Mouse (Mus musculus): Measurements from ENCODE around the gene Sorbs2. TPM values are rescaled to one million over a fixed set of nuclear protein-coding genes. Genes with fewer than 3 reads are reported as not detected.

Sorbs2 gene
- total RNA-seq, 1 experiment, result 2.1 TPM

GRCm38 (mm10) chr8:45734071-45734470 is 226.5 kb downstream of the Sorbs2 start:
- no peak overlapping the region for H3K27ac ChIP-seq (ENCODE audit: insufficient read depth, low read depth, low read length, poor library complexity, severe bottlenecking)

GRCm38 (mm10) chr8:45737266-45737665 is 229.7 kb downstream of the Sorbs2 start:
- Histone ChIP-seq H3K9me3 (ENCODE audit: control insufficient read depth, insufficient read depth, low read depth, low read length) (no peaks in the 10 kb centered on the region), H3K9ac (ENCODE audit: insufficient read depth, low read depth, low read length, poor library complexity, severe bottlenecking) (no peak overlapping the region), H3K27ac (ENCODE audit: insufficient read depth, low read depth, low read length, poor library complexity, severe bottlenecking) (no peak overlapping the region), H3K36me3 (ENCODE audit: control insufficient read depth, insufficient read depth, low read length, poor library complexity, severe bottlenecking) (no peaks in the 10 kb centered on the region), H3K4me1 (ENCODE audit: control insufficient read depth in 2 of 2, insufficient read depth in 2 of 2, low read length in 2 of 2, poor library complexity in 1 of 2) (no peaks in the 10 kb centered on the region), H3K4me3 (ENCODE audit: insufficient read depth in 1 of 2, low read depth in 1 of 2, low read length in 2 of 2, poor library complexity in 1 of 2, severe bottlenecking in 1 of 2) (no peak overlapping the region)
- TF ChIP-seq MAFK (IDR thresholded peaks at IDR 0.05; ENCODE audit: insufficient read depth, low read depth, low read length) (no peak), HCFC1 (IDR thresholded peaks at IDR 0.05; ENCODE audit: borderline replicate concordance, insufficient read depth, low read length) (no peak), CHD2 (IDR thresholded peaks at IDR 0.05; ENCODE audit: low read depth, low read length) (no peak), ZC3H11A (IDR thresholded peaks at IDR 0.05; ENCODE audit: borderline replicate concordance, low read depth, low read length) (no peak), ZNF384 (IDR thresholded peaks at IDR 0.05; ENCODE audit: low read depth, low read length) (no peak)
- in situ Hi-C loops (cut with MboI; ENCODE audit: low sequenced_read_pairs in 2 of 2, unreplicated experiment in 2 of 2), result no loop called here
- no peak for DNase-seq (ENCODE audit: low read depth, low spot score)

More at GRCm38 (mm10) chr8:45734071-45734470, 226.5 kb downstream of the Sorbs2 start:
- no peaks in the 10 kb centered on the region for H3K9me3 ChIP-seq (ENCODE audit: control insufficient read depth, insufficient read depth, low read depth, low read length)
- H3K9ac ChIP-seq (ENCODE audit: insufficient read depth, low read depth, low read length, poor library complexity, severe bottlenecking), result no peak overlapping the region
- no peaks in the 10 kb centered on the region for H3K4me1 ChIP-seq (ENCODE audit: control insufficient read depth in 2 of 2, insufficient read depth in 2 of 2, low read length in 2 of 2, poor library complexity in 1 of 2)
- H3K4me3 ChIP-seq (ENCODE audit: insufficient read depth in 1 of 2, low read depth in 1 of 2, low read length in 2 of 2, poor library complexity in 1 of 2, severe bottlenecking in 1 of 2), result no peak overlapping the region
- H3K36me3 ChIP-seq (ENCODE audit: control insufficient read depth, insufficient read depth, low read length, poor library complexity, severe bottlenecking), result no peaks in the 10 kb centered on the region
- no peak for TF ChIP-seq MAFK (IDR thresholded peaks at IDR 0.05; ENCODE audit: insufficient read depth, low read depth, low read length)
- no peak for TF ChIP-seq HCFC1 (IDR thresholded peaks at IDR 0.05; ENCODE audit: borderline replicate concordance, insufficient read depth, low read length)
- TF ChIP-seq ZNF384 (IDR thresholded peaks at IDR 0.05; ENCODE audit: low read depth, low read length), result no peak
- no peak for TF ChIP-seq CHD2 (IDR thresholded peaks at IDR 0.05; ENCODE audit: low read depth, low read length)
- TF ChIP-seq ZC3H11A (IDR thresholded peaks at IDR 0.05; ENCODE audit: borderline replicate concordance, low read depth, low read length), result no peak
- DNase-seq (ENCODE audit: low read depth, low spot score), result no peak
- in situ Hi-C loops (cut with MboI; ENCODE audit: low sequenced_read_pairs in 2 of 2, unreplicated experiment in 2 of 2), result no loop called here

GRCm38 (mm10) chr8:45743326-45743725 is 235.7 kb downstream of the Sorbs2 start:
- Histone ChIP-seq H3K36me3 (ENCODE audit: control insufficient read depth, insufficient read depth, low read length, poor library complexity, severe bottlenecking) (no peaks in the 10 kb centered on the region), H3K4me3 (ENCODE audit: insufficient read depth in 1 of 2, low read depth in 1 of 2, low read length in 2 of 2, poor library complexity in 1 of 2, severe bottlenecking in 1 of 2) (no peak overlapping the region), H3K9me3 (ENCODE audit: control insufficient read depth, insufficient read depth, low read depth, low read length) (no peaks in the 10 kb centered on the region), H3K27ac (ENCODE audit: insufficient read depth, low read depth, low read length, poor library complexity, severe bottlenecking) (no peak overlapping the region), H3K4me1 (ENCODE audit: control insufficient read depth in 2 of 2, insufficient read depth in 2 of 2, low read length in 2 of 2, poor library complexity in 1 of 2) (no peaks in the 10 kb centered on the region), H3K9ac (ENCODE audit: insufficient read depth, low read depth, low read length, poor library complexity, severe bottlenecking) (no peak overlapping the region)
- no peak for TF ChIP-seq ZNF384 (IDR thresholded peaks at IDR 0.05; ENCODE audit: low read depth, low read length)
- TF ChIP-seq HCFC1 (IDR thresholded peaks at IDR 0.05; ENCODE audit: borderline replicate concordance, insufficient read depth, low read length), result no peak
- TF ChIP-seq ZC3H11A (IDR thresholded peaks at IDR 0.05; ENCODE audit: borderline replicate concordance, low read depth, low read length), result no peak
- no peak for TF ChIP-seq MAFK (IDR thresholded peaks at IDR 0.05; ENCODE audit: insufficient read depth, low read depth, low read length)
- TF ChIP-seq CHD2 (IDR thresholded peaks at IDR 0.05; ENCODE audit: low read depth, low read length), result no peak
- in situ Hi-C loops (cut with MboI; ENCODE audit: low sequenced_read_pairs in 2 of 2, unreplicated experiment in 2 of 2), result no loop called here
- DNase-seq (ENCODE audit: low read depth, low spot score), result no peak

GRCm38 (mm10) chr8:45743739-45744138 is 236.2 kb downstream of the Sorbs2 start:
- DNase-seq (ENCODE audit: low read depth, low spot score), result no peak
- no peak for TF ChIP-seq MAFK (IDR thresholded peaks at IDR 0.05; ENCODE audit: insufficient read depth, low read depth, low read length)
- no peak for TF ChIP-seq CHD2 (IDR thresholded peaks at IDR 0.05; ENCODE audit: low read depth, low read length)
- TF ChIP-seq ZC3H11A (IDR thresholded peaks at IDR 0.05; ENCODE audit: borderline replicate concordance, low read depth, low read length), result no peak
- no peak for TF ChIP-seq HCFC1 (IDR thresholded peaks at IDR 0.05; ENCODE audit: borderline replicate concordance, insufficient read depth, low read length)
- TF ChIP-seq ZNF384 (IDR thresholded peaks at IDR 0.05; ENCODE audit: low read depth, low read length), result no peak
- Histone ChIP-seq H3K9me3 (ENCODE audit: control insufficient read depth, insufficient read depth, low read depth, low read length) (no peaks in the 10 kb centered on the region), H3K36me3 (ENCODE audit: control insufficient read depth, insufficient read depth, low read length, poor library complexity, severe bottlenecking) (no peaks in the 10 kb centered on the region), H3K4me1 (ENCODE audit: control insufficient read depth in 2 of 2, insufficient read depth in 2 of 2, low read length in 2 of 2, poor library complexity in 1 of 2) (no peaks in the 10 kb centered on the region), H3K9ac (ENCODE audit: insufficient read depth, low read depth, low read length, poor library complexity, severe bottlenecking) (no peak overlapping the region), H3K4me3 (ENCODE audit: insufficient read depth in 1 of 2, low read depth in 1 of 2, low read length in 2 of 2, poor library complexity in 1 of 2, severe bottlenecking in 1 of 2) (no peak overlapping the region), H3K27ac (ENCODE audit: insufficient read depth, low read depth, low read length, poor library complexity, severe bottlenecking) (no peak overlapping the region)
- in situ Hi-C loops (cut with MboI; ENCODE audit: low sequenced_read_pairs in 2 of 2, unreplicated experiment in 2 of 2), result no loop called here

Data from ES-E14 (cell line).